Mouse (Mus musculus) limb, embryonic 11.5 days (tissue): ENCODE measurements around the gene Mrps5. TPM values are rescaled to one million over a fixed set of nuclear protein-coding genes. Genes with fewer than 3 reads are reported as not detected.

Experiments used
- polyA plus RNA-seq: library from polyadenylated mRNA; unstranded; fragments of >200 nt; fragmentation: Nextera tagmentation; extraction: Ambion mirVana; gene quantifications from 2 replicates; pipeline ENCODE4 v1.2.1, GENCODE M21; 2014

Mrps5 gene
- polyA plus RNA-seq, 1 experiment from 2014 or later: 161 TPM

Other genes with a start within 250 kb of the Mrps5 start
- not detected in 2 replicates for gene Astl, start 248.6 kb upstream of the Mrps5 start, polyA plus RNA-seq
- 2.2 and 2.6 TPM in 2 replicates for gene Adra2b, start 224.0 kb upstream of the Mrps5 start, polyA plus RNA-seq
- gene Gpat2, start 162.0 kb upstream of the Mrps5 start, polyA plus RNA-seq: 0.09 TPM in 1 of 2 replicates, not detected in the other
- gene Fahd2a, start 142.7 kb upstream of the Mrps5 start, polyA plus RNA-seq: 20.7 and 28.3 TPM in 2 replicates
- gene Kcnip3, start 65.1 kb upstream of the Mrps5 start, polyA plus RNA-seq: 2.2 and 2.6 TPM in 2 replicates
- gene Prom2, start 45.8 kb upstream of the Mrps5 start, polyA plus RNA-seq: 1.5 and 1.6 TPM in 2 replicates
- gene Zfp661, start 128 bp upstream of the Mrps5 start, polyA plus RNA-seq: 5.5 and 7.2 TPM in 2 replicates
- 0.09 and 0.20 TPM in 2 replicates for gene Mal, start 69.5 kb downstream of the Mrps5 start, polyA plus RNA-seq
- gene Mall, start 142.7 kb downstream of the Mrps5 start, polyA plus RNA-seq: 1.4 and 2.0 TPM in 2 replicates
- 36.3 and 36.5 TPM in 2 replicates for gene Nphp1, start 201.7 kb downstream of the Mrps5 start, polyA plus RNA-seq
- 17.6 and 19.6 TPM in 2 replicates for gene Mtln, start 205.3 kb downstream of the Mrps5 start, polyA plus RNA-seq
- gene Bub1, start 244.6 kb downstream of the Mrps5 start, polyA plus RNA-seq: 50.2 and 55.2 TPM in 2 replicates